Mouse (Mus musculus): ENCODE measurements at regions not wholly inside any gene's neighbourhood (a gene's known extent, or its start where the extent isn't known, plus 50 kb on each side); places are given as distances from the start of the nearest gene placed in this dataset.

DNA sequence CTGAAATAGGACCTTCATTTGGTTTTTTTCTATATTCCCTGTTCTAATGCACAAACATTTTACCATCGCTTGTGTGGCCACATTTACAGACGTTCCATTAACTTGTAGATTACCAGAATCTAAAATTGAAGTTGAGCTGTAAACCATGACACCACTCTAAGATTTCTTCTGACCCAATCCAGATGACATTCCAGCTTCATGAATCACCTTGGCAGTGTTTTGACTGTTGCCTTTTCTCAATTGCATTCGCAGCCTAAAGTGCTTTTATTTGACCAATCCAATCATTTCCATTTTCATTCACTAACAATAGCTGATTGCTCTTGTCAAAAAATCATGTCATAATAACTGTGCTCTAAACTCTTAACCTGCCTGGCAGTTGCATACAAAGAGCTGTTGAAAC lies 144.8 kb downstream of the Mdfic start:
- no peak overlapping the region for H3K4me3 ChIP-seq
- H3K4me1 ChIP-seq: no peaks in the 10 kb centered on the region
- ATAC-seq (replicated peaks): no peak
- no peak overlapping the region for H3K27ac ChIP-seq (replicated peaks)
- no peaks in the 10 kb centered on the region for H3K9me3 ChIP-seq
- H3K4me2 ChIP-seq (replicated peaks): no peak overlapping the region
- no peaks in the 10 kb centered on the region for H3K36me3 ChIP-seq
- no peaks in the 10 kb centered on the region for H3K27me3 ChIP-seq
- 68% methylated on average over 3 of the region's 3 CpGs for WGBS
- no peak overlapping the region for H3K9ac ChIP-seq (replicated peaks)

DNA sequence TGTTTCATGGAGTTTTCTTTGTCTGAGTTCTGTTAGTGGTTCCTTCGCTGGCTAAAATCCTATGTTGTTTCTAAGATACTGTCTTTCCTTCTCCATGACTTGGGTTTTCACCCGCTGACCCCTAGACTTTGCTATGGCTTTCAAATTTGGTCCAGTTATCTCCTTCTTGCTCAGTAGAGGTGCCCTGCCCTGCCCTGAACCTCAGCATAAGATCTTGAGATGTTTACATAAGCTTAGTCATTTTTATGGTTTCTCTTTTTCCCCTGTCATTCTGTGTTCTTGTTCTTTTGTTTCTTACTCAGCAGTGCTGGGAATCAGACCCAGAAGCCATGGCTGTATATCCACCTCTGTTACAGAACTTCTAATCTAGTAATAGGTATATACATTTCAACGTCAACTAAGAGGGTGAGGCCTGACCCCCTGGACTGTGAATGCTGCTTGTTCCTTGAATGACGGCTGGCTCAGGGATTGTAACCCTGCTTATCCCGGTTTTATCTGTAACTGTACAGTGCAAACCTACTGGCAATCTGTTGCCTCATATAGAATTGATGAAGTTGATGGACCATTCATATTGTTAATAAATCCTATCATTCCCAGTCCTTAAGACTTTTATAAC lies 161.9 kb downstream of the Mdfic start:
- WGBS: 94% methylated on average over 5 of the region's 5 CpGs

DNA sequence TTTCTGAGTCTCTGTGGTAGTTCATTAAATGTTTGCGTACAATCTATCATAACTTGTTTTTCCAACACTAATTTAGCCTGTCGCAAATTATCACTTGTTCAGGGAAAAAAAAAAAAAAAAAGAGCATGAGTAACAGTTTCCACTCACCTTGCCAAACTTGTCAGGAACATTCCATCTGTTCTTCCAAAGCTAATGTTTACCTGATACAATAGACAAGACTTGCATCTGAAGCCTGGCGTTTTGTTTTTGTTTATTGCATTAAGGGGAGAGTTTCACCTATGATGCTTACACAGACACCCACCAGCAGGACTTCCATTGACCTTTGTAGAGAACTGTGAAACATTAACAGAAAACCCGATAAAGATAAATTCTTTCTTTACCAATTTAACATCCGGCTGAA lies 172.6 kb downstream of the Mdfic start:
- no peaks in the 10 kb centered on the region for H3K36me3 ChIP-seq
- 89% methylated on average over 5 of the region's 5 CpGs for WGBS

More for the DNA sequence above, 161.9 kb downstream of the Mdfic start:
- H3K27ac ChIP-seq (replicated peaks): no peak overlapping the region
- H3K9ac ChIP-seq (replicated peaks): no peak overlapping the region
- no peaks in the 10 kb centered on the region for H3K36me3 ChIP-seq
- no peaks in the 10 kb centered on the region for H3K27me3 ChIP-seq
- no peaks in the 10 kb centered on the region for H3K4me1 ChIP-seq
- no peak for ATAC-seq (replicated peaks)
- H3K9me3 ChIP-seq: no peaks in the 10 kb centered on the region
- no peak overlapping the region for H3K4me2 ChIP-seq (replicated peaks)
- no peak overlapping the region for H3K4me3 ChIP-seq

DNA sequence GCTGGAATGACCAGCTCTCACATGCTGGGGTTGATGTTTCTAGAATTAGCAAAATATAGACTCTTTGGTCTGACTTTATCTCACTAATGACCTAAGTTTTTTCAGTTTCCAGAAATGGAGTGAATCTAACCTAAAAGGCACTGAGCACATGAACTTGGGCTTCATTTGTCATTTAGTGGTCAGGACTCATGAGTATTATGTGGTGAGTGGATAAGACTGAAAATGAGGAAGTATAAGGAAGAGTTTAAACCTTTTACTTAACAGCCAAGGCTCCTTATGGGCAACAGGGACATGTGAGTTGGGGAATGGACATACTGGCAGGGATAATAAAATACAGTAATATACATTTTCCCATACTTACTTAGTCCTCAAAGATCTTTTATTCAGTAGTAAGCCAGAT lies 180.0 kb downstream of the Mdfic start:
- no peak overlapping the region for H3K4me3 ChIP-seq
- peaks cover 5% of the 10 kb centered on the region; the same call in 1 of the 2 replicates for H3K4me1 ChIP-seq
- no peaks in the 10 kb centered on the region for H3K9me3 ChIP-seq
- no peaks in the 10 kb centered on the region for H3K27me3 ChIP-seq
- H3K9ac ChIP-seq (replicated peaks): no peak overlapping the region
- no peaks in the 10 kb centered on the region for H3K36me3 ChIP-seq
- H3K27ac ChIP-seq (replicated peaks): no peak overlapping the region
- ATAC-seq (replicated peaks): no peak
- no peak overlapping the region for H3K4me2 ChIP-seq (replicated peaks)

More for the DNA sequence above, 172.6 kb downstream of the Mdfic start:
- H3K27me3 ChIP-seq: no peaks in the 10 kb centered on the region
- no peak overlapping the region for H3K9ac ChIP-seq (replicated peaks)
- H3K4me2 ChIP-seq (replicated peaks): no peak overlapping the region
- no peaks in the 10 kb centered on the region for H3K4me1 ChIP-seq
- no peak overlapping the region for H3K27ac ChIP-seq (replicated peaks)
- H3K9me3 ChIP-seq: no peaks in the 10 kb centered on the region
- no peak for ATAC-seq (replicated peaks)
- H3K4me3 ChIP-seq: no peak overlapping the region

DNA sequence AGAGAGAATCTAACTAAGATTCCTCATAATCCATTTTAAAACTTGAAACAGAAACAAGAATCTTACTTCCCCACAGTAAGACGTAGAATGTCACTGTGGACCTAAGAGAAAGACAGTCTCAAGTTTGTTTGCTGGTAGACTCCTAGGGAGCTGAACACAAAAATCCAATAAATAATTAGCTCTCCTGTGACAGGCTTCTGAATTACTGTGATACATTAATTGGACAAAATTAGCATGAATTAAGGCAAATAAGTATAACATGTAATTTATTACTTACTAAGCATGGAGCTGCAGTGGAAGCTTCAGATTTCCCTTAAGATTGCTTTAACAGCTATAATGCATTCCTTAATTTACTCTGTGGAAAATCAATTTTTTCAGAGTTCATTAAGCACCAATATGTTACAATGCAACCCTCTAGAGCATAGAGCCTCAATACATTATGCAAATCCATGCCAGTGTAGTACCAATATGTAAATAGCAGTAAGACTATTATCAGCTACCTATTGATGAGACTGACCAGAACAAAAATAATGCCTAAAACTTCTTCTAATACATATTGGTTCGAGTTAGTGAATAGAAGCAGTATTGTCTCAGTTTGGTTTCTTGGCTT lies 182.3 kb downstream of the Mdfic start:
- 24% methylated on average over 2 of the region's 2 CpGs for WGBS
- peak; percentile 51; the same call in 1 of the 2 replicates for ATAC-seq (replicated peaks)
- H3K9ac ChIP-seq (replicated peaks): no peak overlapping the region

DNA sequence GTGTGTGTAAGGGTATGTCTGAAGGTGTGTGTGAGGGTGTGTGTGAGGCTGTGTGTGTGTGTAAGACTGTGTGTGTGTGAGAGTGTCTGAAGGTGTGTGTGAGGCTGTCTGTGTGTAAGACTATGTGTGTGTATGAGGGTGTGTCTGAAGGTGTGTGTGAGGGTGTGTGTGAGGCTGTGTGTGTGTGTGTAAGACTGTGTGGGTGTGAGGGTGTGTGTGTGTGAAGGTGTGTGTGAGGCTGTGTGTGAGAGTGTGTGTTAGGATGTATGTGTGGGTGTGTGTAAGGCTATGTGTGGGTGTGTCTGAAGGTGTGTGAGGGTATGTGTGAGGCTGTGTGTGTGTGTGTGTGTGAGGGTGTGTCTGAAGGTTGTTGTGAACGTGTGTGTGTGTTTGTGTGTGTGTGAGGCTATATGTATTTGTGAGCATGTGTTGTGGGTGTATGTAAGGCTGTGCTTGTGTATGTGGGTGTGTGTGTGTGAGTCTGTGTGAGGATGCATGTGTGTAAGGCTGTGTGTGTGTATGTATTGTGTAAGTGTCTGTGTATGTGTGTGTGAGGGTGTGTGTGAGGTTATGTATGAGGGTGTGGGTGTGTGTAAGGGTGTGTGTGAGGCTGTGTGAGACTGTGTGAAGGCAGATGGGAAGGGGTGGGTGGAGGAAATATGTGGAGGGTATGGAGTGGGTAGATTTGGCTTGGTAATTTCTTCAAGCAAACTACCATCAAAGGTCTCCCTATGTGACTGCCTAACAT lies 190.1 kb downstream of the Mdfic start:
- WGBS: 55% methylated on average over 1 of the region's 1 CpGs
- Histone ChIP-seq H3K4me3 (no peak overlapping the region), H3K36me3 (no peaks in the 10 kb centered on the region), H3K27me3 (no peaks in the 10 kb centered on the region), H3K9me3 (no peaks in the 10 kb centered on the region), H3K4me1 (no peaks in the 10 kb centered on the region), H3K9ac (replicated peaks) (no peak overlapping the region), H3K27ac (replicated peaks) (no peak overlapping the region), H3K4me2 (replicated peaks) (no peak overlapping the region)
- ATAC-seq (replicated peaks): no peak

More for the DNA sequence above, 182.3 kb downstream of the Mdfic start:
- no peaks in the 10 kb centered on the region for H3K27me3 ChIP-seq
- no peaks in the 10 kb centered on the region for H3K36me3 ChIP-seq
- H3K4me1 ChIP-seq: peaks cover 5% of the 10 kb centered on the region; the same call in 1 of the 2 replicates
- H3K27ac ChIP-seq (replicated peaks): no peak overlapping the region
- H3K4me3 ChIP-seq: no peak overlapping the region
- no peaks in the 10 kb centered on the region for H3K9me3 ChIP-seq
- no peak overlapping the region for H3K4me2 ChIP-seq (replicated peaks)

DNA sequence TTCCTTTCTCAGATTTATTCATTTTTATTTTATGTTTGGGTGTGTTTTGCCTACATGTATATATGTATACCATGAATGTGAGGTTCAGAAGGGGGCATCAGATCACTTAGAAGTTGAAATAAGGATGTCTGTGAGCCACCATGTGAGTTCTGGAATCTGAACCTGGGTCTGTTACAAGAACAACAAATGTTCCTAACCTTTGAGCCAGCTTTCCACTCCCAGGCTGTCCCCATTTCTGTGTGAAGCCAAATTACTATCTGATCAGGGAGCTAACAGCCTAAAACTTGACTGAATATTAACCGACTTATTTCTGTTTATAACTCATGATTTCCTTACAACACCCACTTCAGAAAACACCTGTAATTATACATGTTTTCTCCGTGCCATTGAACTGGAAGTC lies 209.2 kb downstream of the Mdfic start:
- ATAC-seq (replicated peaks): no peak
- no peaks in the 10 kb centered on the region for H3K4me1 ChIP-seq
- no peaks in the 10 kb centered on the region for H3K9me3 ChIP-seq
- no peak overlapping the region for H3K9ac ChIP-seq (replicated peaks)
- 78% methylated on average over 2 of the region's 2 CpGs for WGBS
- no peaks in the 10 kb centered on the region for H3K36me3 ChIP-seq
- no peaks in the 10 kb centered on the region for H3K27me3 ChIP-seq
- H3K27ac ChIP-seq (replicated peaks): no peak overlapping the region
- H3K4me3 ChIP-seq: no peak overlapping the region
- no peak overlapping the region for H3K4me2 ChIP-seq (replicated peaks)

DNA sequence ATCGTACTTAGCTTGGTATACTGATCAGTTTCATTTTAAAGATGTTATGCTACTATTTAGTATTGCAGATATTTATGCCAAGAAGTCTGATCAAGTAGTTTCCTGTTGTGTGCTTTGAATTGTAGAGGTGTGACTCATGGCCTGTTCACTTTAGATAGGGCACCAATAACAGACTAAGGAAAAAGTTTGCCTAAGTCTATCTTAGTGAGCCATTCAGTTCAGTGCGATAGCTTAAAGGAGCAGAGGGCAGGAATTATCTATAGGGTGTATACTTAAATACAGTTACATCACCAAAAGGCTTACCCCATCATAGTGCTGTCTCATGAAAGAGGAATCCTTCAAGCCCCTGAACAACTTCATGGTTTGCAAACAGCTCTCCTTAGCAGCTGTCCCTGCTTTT lies 229.8 kb downstream of the Mdfic start:
- no peak overlapping the region for H3K9ac ChIP-seq (replicated peaks)
- no peak overlapping the region for H3K4me3 ChIP-seq
- no peaks in the 10 kb centered on the region for H3K4me1 ChIP-seq
- ATAC-seq (replicated peaks): no peak
- no peaks in the 10 kb centered on the region for H3K9me3 ChIP-seq
- no peak overlapping the region for H3K4me2 ChIP-seq (replicated peaks)
- no peaks in the 10 kb centered on the region for H3K27me3 ChIP-seq
- no peak overlapping the region for H3K27ac ChIP-seq (replicated peaks)
- H3K36me3 ChIP-seq: no peaks in the 10 kb centered on the region
- WGBS: 93% methylated on average over 2 of the region's 2 CpGs

DNA sequence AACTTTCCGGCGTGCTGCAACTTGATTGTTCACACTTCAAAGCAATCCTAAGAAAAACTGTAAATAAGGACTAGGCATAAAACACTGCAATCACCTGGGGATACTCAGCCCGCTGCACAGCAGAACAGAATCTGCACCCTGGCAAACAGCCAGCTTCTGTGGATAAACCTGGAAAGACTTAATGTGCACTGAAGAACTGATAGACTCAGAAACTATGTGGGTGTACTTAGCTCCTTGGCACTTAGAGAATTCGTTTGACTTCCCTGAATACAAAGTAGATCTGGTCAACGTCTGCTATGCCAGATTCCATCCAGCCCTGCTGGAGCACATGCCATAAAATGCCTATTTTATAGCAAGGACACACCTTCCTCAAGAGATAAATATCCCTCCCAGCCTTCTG lies 266.9 kb downstream of the Mdfic start:
- no peak for ATAC-seq (replicated peaks)
- no peaks in the 10 kb centered on the region for H3K36me3 ChIP-seq
- no peak overlapping the region for H3K4me3 ChIP-seq
- H3K27ac ChIP-seq (replicated peaks): no peak overlapping the region
- H3K9me3 ChIP-seq: no peaks in the 10 kb centered on the region
- no peaks in the 10 kb centered on the region for H3K4me1 ChIP-seq
- no peaks in the 10 kb centered on the region for H3K27me3 ChIP-seq
- WGBS: 22% methylated on average over 5 of the region's 5 CpGs
- no peak overlapping the region for H3K4me2 ChIP-seq (replicated peaks)
- H3K9ac ChIP-seq (replicated peaks): no peak overlapping the region

Measured in forebrain, embryonic 15.5 days (tissue).